Mouse (Mus musculus) left cerebral cortex, adult 8-10 months (tissue): ENCODE results near the gene Ncf4. TPM values are rescaled to one million over a fixed set of nuclear protein-coding genes. Genes with fewer than 3 reads are reported as not detected.

Experiments
- DNase-seq, 2 experiments: peaks; one replicate each; pipeline ENCODE4 v3.0.0; 2022; ENCODE audit warnings: low spot score in 2 of 2
- total RNA-seq, 4 experiments: library from RNA; stranded (reverse); gene quantifications; 2 replicates each; pipeline ENCODE4 v1.2.4; 2022

Gene Ncf4
- total RNA-seq, result 1 to 10 TPM; 1.1 to 3.3 (median 1.5) TPM

DNA sequence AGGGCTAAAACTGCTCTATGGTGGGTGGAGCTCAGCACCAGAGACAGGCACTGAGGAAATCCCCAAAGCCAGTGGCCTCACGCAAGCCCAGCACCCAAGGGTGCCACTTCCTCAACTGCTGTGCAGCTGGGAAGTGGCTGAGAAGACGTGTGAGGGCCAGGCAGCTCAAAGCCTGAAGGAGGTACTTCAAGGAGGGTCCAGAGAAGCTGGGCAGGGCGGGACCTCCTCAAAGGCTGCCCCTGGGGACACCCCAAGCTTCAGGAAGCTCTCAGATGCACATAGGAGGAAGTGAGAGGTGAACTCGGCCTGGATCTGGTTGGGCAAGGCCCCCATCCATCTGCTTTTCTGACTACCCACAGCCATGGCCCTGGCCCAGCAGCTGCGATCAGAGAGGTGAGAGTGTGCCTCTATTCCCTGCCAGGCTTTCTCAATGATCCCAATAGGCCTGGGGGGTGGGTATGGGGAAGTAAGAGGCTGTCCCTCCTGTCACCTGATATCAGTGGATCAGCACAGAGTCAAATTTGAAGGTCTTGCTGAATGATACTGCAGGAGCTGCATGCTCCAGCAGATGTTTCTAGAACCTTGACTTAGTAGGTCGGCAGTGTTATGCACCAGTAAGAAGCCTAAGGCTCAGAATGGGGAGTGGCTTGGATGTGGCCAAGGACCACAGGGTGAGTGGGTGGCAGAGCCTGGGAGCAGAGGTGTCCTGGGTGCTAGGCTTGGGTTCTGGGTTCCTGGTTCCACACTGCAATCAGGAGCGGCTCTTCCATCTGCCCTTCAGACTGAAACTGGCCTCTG, at the start of gene Ncf4:
Gene Ncf4, plus strand, starts transcription at position 107 of the 798 bp plus-strand sequence.
- no peak for DNase-seq

DNA sequence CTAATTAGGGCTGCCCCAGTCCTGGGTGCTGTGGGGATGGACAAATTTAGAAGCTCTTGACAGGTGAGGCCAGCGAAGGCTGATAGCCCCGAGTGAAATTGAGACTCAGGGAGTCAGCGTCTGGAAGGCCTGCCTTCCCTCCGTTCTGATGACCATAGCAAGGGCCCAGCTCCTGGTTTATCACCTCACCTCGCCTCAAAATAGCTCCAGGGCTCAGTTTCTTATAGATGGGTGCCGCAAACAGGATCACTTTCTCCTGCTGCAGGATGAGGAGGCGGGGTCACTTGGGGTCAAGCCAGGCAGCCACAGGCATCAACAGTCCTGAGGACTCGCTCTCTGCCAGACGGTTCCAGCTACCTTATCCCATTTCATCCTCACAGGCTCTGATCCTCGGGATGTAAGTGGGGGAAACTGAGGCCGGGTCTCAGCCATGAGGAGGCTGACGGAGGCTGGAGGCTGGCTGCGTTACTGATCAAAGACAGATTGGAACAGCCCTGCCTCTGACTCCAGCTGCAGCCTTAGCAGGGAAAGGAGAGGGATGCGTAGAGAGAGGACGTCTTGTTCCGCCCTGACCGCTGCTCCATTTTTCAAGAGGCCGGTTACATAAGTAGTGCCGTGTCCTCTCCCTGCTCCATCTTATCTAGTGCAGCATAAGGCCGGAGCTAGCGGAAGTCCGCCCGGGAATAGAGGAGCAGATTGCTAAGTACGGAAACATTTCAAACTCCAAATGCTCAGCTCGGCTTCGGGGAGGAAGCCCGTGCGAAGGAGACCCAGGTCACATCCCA, 49.3 kb upstream of the Ncf4 start:
- DNase-seq, result no peak

DNA sequence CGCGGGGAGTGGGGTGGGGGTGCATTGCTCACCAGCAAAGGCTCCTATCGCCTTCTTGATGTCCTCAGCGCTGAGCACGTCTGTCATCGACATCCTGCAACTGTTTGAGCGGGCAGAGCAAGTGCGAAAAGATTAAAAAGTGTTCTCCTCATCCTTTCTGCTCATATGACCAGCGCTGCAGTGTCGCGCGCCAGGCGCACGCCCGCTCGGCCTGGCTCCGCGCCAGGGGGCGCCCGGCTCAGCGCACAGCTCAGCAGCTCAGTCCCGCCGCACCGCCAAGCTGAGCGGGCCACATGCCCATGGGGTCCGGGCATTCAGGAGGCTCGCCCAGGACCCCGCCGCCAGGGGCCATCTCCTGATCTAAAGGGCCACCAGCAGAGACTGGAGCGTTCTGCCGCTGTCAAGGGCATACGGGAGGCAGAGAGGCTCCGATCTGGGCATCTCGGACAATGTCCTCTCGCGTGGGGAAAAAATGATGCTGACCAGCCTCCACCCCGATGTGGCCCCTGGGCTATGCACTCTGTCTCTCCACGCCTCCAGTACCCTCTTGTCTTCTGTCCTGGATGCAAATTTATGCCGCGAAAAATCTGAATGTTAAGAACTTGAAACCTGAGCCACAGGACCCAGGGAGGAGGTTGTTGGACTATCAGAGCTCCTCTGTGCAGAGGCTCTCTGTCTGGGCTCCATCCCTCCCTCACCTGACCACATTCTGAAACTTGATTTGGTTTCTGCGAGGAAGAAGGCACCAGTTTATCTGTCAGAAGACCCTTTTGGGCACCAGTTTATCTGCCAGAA, 40.4 kb upstream of the Ncf4 start:
- peak in 1 of 2 experiments; percentile 41 for DNase-seq

DNA sequence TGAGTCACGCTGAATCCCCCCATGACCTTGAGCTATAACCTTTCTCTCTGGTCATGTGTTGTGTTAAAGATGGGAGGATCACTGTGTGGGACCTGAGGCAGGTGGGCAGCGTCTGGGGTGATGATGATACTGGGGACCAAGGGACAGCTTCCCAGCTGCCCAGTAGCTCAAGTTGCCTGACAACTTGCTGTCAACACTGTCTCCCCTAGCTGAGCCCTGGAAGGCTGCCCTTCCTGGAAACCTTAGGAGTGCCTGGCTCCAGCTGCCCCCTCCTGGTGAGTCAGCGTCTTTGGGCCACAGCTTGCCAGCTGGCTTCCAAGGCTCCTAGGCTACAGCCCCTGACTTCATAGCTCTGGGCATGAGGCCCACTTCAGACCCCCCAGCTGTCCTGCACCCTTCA, 39.4 kb upstream of the Ncf4 start:
- no peak for DNase-seq

DNA sequence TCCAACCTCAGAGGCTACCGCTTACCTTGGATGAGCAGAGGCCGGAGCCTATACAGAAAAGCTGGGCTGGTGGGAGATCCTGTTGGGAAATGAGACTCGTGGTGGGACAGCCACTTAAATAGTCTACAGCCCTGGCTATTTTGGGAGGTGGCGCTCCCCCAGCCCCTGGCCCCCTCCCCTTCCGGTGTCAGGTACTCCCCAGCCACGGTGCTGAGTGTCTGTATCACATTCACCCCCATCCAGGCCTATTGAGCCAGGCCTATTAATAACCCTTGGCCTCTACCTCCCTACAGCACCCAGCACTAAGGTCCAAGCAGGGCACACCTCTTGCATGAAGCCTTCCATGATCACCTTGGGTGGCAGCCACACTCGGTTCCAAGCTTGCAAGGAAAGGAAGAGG, 38.3 kb upstream of the Ncf4 start, which contains the start of gene Pvalb:
Gene Pvalb, minus strand, starts transcription at position 89 of the 400 bp plus-strand sequence.
- no peak for DNase-seq

DNA sequence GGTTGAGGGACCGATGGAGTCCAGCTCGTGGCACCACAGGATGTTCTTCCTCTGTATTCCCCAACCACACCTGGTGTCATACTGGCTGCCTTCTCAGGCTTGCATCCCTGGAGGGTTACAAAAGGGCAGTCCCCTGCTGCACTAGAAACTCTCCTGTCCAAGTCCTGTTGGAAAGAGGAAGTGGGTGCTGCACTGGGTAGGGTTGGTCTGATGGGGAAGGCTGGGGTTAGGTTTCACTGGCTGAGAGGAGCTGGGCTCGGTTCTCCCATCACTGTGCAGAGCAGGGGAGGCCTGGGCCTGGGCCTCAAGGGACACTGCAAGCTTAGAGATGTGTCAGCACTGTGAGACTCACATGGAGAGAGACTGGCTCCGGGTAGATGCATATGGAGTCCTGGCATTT, 34.4 kb upstream of the Ncf4 start:
- DNase-seq, result no peak

DNA sequence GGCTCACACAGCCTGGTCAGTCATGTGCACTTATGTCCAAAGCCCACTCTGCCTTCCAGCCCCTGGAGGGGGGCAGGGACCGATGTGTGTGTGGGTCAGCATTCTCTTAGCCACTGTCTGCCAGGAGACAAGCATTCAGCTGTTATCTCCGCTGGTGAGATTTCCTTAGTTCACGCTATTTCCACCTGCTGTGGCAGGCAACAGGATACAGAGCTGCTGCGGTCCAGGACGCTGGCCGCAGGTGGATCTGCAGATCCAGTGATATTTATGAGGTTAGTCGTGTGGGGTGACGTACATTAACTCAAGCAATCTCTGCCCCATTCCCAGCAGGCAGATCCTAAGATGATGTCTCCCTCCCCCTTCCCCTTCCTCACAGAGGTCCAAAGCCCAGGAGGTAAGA, 33.2 kb upstream of the Ncf4 start:
- DNase-seq, result no peak

DNA sequence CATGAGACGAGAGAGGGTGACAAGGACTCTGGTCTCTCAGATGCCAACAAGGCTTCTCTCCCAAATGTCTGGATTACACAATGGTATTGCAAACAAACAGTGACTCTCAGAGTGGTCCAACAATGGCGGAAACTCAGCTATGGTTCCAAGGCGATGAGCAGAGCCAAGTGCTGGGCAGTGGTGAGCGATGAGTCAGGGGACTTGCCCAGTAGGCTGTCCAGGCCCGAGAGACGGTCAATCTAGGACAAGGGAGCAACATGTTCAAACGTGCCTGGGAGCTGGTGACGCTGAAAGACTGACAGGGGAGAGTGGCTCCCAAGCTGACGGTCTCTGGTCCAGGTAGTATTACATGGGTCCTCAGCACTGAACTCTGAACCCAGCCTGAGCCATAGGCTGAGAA, 29.3 kb upstream of the Ncf4 start:
- no peak for DNase-seq

DNA sequence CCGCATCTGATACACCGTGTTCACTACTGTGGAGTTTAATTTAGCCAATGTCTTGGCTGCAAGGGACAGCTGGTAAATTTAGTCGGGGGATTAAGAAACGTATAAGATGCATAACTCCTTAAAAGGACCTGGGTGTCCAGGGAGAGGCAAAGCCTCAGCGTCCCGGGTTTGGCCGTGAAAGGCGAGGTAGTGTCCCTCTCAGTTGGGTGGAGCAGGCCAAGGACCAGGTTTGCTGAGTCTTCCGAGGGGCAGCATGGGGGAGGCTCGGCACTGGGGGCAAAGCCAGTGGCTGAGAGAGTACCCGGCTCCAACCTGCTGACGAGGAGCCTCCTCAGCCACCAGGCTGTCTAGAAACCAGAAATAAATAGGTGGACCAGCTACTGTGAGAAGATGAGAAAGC, 16.8 kb upstream of the Ncf4 start:
- no peak for DNase-seq

DNA sequence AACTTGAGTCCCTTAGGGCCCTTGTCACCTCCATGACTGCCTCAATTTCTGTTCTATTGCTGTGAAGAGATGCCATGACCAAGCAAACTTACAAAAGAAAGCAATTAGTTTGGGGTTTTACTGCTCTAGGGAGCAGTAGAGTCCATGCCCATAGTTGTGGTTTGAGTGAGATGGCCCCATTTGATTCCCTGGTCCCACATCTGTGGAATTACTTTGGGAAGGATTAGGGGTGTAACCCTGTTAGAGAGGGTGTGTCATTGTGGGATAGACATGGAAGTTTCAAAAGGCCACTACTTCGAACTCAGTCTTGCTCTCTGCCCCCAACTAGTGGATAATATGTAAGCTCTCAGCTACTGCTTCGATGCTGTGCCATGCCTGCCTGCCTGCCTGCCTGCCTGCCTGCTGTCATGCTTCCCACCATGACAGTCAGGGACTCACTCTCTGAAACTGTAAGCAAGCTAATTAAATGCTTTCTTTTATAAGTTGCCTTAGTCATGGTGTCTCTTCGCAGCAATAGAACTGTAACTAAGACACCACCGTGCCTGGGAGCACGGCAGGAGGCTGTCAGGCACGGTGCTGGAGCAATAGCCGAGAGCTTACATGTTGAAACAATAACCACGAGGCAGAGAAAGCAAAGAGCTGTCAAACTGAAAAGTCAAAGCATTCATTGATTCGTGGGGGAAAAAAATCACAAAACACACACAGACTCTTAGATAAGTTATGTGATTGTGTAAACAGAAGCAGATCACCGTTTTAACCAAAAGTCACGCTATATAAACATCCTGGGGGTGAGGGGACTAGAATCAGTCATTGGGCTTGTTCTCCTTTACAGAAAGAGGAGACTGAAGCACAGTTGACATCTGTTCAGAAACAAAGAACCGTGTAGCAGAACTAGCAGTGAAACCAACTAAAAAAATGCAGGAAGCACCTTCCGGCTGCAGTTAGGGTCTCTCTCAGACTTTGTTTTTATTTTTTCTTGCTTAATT, 13.0 kb upstream of the Ncf4 start:
- no peak for DNase-seq

DNA sequence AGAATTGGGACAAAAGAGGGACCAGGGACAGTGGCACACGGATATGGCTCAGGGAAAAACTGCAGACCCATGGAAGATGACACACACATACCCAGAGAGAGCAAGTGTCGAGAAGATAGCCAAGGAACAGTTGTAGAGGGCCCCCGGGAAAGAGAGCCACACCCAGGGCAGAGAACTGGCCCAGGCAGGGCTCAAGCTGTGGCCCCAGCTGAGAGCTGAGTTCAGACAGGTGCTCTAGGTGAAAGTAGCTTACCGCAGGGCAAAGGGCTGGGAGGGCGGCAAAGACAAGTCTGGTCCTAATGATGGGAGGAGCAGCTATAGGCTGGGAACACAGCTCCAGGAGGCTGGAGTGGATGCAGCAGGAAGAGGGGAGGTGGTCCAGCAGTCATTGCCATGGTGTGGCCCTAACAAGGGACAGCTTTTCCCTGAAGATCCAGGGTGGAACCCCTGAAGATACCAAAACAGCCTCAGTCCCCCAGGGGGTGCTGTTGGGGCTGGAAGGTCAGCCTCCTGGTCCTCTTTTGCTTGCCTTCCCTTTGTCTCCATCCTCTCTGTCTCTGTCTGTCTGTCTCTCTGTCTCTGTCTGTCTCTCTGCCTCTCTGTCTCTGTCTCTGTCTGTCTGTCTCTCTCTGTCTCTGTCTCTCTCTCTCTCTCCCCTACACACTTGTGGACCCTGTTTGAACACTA, 9.6 kb upstream of the Ncf4 start:
- no peak for DNase-seq

DNA sequence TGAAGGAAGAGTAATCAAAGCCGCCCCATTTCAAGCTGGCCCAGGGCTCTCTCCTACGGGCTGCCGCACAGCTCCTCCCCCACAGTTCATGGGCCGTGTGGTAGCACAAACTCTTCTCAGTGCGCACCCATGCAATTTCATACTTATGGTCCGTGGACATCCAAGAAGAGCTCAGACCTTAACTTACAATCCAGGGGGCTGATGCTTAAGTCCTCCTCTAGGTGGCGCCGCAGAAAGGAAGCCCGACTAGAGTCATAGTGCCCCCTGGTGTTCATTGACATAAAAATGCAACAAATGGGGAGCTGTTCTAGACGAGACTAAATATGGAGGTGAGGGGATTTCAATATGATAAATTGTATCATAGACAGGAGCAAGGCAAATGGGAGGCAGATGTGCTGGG, 5.1 kb upstream of the Ncf4 start:
- DNase-seq, result peak in 1 of 2 experiments; percentile 26

DNA sequence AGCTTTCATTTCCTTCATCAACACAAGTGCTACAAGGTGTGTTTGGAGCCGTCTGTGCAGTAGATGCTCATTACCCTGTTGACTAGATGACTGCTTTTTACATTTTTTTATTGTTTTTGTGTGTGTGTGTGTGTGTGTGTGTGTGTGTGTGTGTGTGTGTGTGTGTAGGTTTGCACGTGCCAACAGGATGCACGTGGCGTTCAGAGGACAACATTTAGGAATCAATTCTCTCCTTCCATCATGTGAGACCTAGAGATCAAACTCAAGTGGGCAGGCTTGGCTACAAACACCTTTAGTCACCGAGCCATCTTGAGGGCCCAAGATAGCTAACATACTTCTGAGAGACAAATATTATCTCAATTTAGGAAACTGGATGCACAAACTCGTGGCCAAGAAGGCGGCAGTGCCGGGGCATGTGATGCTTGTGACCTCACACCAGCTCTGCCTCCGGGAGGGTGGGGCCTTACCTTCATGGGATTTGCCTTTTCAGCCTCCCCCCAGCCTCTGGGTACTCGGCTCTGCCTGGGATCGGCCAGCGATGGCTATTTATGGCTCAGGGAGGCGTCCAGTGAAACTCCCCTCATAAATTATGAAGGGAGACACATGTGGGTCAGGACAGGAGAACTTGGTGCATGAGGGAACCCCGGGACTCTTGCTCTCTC, 4.5 kb upstream of the Ncf4 start:
- no peak for DNase-seq

DNA sequence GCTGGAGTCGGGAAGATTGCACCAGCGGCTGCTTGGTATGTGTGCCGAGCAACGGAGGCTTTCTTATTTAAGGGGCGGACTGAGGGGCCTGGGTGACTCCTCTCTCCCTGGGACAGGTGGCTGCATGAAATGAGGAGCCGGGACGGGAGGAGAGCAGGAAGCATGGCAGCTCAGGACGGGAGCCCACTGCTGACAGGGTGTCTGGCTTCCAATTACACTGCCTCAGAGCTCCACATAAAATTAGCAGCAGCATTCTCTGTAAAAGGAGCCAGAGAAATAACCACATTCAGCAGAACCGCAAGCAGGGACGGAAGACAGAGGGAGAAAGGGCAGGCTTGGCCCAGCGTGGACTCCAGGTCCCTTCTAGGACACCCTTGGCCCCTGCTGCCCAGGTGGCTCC, 3.3 kb upstream of the Ncf4 start:
- DNase-seq, result no peak

DNA sequence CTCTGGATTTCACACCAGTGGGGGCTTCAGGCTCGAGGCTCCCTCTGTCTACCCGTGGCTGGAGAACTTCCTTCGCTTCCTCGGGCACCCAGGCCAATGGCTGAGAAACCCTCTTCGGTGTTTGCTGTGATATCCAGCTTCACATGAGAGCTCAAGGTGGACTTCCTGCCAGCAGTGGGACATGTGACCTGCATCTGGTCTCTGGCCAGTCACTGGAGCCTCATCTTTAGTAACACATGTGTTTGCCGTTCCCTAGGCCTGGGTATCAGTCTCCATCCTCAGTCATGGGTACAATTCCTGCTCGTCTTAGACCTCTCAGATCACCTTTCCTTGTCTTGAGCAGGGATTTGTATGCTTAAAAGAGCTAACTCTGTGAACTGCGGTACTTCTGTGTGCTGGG, 1.5 kb upstream of the Ncf4 start:
- no peak for DNase-seq

DNA sequence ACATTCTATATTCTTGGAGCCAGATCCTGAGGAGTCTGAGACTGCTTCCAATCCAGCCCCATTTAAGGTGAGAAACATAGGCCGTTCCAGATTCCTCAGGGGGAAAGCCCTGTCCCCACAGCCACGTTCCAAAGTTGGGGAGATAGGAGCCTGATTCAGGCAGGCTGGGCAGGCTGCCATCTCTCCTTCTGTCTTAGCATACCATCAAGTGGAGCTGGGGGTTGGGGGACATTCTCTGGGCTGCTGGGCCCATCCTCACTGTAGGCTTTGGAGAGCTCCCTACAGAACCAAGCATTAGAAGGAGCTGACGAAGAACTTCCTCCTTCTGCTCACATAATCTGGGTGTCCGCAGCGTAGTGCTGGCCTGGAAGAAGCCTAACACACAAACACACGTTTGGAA, 827 bp upstream of the Ncf4 start:
- DNase-seq, result peak in 1 of 2 experiments; percentile 20

DNA sequence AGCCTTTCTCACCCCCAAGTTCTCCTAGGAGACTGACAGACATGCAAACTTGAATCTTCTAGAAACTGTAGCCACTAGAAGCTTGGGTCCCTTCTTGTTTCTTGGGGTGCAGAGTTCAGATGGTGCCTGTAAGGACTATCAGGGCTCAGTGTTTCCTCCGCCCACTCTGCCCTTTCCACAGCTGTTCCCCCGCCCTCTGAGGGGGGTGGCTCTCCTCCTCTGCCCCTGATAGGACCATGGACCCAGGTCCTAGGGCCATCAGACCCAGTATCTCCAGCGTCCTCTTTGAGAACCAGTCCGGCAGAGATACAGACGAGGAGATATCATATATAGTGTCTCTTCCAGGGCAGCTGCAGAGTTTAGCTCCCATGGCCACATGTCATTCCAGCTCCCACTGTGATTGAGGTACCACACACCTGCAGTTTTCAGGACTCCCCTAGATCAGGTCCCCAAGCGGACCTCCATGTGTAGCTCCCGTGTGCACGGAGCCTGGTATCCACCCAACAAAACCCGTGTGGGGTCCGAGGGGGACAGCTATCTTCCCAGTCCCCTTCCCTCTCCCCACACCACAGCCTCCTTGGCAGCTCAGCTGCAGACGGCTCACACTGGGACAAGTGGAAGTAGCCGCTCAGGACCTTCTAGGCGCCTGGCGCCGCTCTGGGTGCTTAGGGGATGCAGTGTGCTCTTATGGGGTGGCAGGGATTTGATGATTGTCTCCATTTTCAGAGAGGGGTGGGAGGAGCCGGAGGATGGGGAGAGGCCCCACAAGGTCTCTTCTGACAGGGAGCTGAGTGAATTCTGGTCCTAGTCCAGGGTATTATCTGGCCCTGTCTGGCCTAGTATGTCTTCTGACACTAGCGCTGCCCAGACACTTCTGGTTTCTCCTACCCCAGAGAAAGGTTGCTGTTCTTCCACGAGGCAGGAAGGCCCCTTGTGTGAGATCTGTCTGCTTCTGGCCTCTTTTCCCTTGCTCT, 1.8 kb downstream of the Ncf4 start:
- no peak for DNase-seq

DNA sequence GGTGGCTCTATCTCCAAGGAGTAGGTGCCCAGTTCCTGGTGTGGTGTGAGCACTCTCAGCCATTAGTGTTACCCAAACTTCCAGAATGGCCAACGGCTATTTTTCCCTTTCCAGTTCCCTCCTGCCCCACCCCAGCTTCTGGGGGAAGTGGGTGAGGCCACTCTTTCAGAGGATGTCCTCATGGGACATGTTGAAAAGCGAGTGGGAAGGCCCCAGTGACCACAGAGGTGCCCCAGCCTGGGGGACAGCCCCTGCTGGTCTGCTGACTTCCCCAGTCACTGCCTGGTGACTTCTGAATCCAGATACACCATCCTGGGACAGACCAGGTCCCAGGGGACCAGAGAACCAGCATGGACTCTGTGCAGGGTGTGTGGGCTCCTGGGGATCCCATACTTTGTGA, 3.1 kb downstream of the Ncf4 start:
- no peak for DNase-seq
